Mouse (Mus musculus): ENCODE measurements at regions not wholly inside any gene's neighbourhood (a gene's known extent, or its start where the extent isn't known, plus 50 kb on each side); places are given as distances from the start of the nearest gene placed in this dataset.

DNA sequence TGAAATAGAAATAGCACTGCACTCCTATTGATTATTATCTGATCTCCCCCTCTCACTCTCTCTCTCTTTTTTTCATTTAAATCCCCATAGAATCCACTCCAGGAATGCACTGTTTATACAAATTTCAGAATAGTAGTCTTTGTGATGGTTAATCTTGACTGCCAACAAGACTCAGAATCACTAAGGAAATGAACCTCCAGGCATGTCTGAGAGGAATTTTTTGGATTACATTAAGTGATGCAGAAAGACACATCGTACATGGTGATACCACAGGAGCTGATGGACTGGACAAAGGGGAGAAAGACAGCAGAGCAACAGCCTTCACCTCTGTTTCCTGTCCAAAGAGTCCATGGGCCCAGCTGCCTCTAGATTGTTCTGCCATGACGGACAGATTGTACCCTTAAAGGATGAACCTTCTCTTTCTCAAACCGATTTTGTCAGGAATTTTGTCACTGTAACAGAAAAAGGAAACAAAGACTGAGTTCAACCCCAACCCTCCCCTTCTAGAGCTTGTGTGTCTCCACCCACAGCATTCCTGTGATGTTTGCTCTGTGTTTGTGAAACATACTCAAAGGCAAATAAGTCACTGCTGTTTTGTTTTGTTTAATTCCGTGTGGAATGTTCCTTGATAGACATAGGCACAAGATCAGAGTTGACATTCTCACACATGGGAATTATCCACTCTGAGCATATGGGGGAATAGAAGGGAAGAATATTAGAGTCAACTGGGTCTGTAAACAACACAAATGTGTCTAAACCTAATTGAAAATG lies 59.1 kb upstream of the Gm34302 start:
- DNase-seq = no peak

DNA sequence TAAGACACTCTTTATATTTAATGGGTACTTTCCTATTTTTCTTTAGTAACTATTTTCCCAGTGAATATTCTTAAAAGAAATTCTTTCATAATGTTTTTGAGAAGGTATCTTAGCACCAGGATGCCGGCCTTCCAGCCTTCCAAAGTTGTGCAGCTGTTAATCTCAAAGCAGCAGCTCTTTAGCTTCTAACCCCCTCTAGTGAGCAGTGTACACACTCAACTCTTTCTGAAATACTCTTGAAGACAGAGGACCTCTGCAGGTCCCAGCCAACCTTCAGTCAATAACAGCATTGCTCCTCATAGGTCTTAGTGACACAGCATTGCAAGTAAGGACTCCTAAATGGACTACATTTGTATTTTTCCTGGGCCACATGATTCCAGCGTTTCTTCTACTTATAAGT lies 55.2 kb upstream of the Gm34302 start:
- DNase-seq = no peak

DNA sequence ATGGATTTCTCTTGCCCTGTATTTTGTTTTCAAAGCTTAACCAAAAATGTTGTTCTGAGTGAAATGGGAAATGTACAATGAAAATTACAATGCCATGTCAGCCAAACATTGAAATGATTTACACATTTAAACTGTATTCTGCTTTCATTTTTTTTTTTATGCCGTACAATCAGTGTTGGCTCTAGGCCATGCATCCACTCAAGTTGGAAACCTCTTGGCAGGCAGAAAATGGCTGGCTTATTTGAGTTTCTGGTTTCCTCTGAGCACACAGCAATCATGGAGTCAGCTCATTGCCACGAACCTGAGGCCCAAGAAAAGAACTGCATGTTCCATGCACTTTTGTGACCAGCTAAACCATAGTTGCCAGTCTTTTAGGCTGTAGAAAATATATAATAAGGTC lies 50.5 kb upstream of the Gm34302 start:
- no peak for DNase-seq
